ENCODE assay signal across 12 mouse cellular contexts in the genomic region with DNA sequence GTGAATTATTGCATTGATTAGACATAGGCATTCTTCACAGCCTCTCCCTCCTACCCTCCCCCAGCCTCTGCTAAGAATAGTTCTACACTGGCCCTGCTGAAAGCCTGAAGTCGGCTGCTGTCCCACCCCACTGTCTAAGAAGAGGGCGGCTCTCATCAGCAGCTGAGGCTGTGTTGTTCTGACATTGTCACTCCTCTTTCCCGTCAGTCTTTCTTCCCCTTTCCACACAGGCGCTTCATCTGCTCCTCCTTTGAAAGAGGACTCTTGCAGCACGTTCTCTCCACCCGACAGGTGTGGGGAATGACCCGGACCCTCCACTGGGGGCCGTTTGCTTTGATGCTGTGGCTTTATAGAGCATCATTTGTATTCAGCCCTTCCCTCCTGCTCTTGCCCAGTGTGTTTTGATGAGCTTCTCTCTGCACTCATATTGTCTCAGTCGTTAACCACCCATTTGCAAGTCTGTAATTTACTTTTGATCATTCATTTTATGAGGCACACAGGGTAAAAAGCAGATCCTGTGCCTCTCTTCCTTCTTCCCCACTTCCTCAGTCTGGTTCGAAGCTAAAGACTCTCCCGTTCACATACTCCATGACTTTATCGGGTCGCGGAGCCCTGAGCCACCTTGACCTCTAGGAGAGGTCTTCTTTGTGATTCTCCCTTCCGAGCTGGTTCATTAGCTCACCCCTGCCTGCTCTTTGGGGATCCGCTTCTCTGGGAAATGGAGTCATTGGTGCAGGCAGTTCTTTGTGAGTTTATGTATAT.
DNase-seq lines count a peak whose midpoint lies in the region; ATAC-seq lines count a peak whose summit lies in the region.
"Had no signal": no experiment of that assay in that cellular context is flagged by ENCODE, and none has a peak within 500 bp of the region (broad histone marks: within the 10 kb centered on the region; RNA-seq: fewer than 3 reads in every experiment).

No protein-coding gene starts in this region.

- no peaks in the 10 kb centered on the region for H3K9me3 ChIP-seq in heart, embryonic 15.5 days (replicated peaks)
- H3K9me3 ChIP-seq in hindbrain, embryonic 13.5 days: no peaks in the 10 kb centered on the region
- no peaks in the 10 kb centered on the region for H3K9me3 ChIP-seq in neural tube, embryonic 12.5 days

- no peak for DNase-seq in heart, adult 8-10 months (ENCODE audit: low spot score)
- DNase-seq in embryo, embryonic 9.5 days (ENCODE audit: extremely low spot score): peak; percentile 31
- no peak for DNase-seq in left cerebral cortex, adult 8-10 months (ENCODE audit: low spot score in 2 of 2)
- DNase-seq in lung, postnatal 36 days: no peak
- DNase-seq: lung, embryonic 14.5 days; thymus, postnatal 36 days had no signal

- H3K27me3 ChIP-seq in heart, embryonic 15.5 days: no peaks in the 10 kb centered on the region
- H3K27me3 ChIP-seq in hindbrain, embryonic 13.5 days: no peaks in the 10 kb centered on the region
- H3K27me3 ChIP-seq in neural tube, embryonic 12.5 days (replicated peaks): no peaks in the 10 kb centered on the region

- no peak overlapping the region for H3K27ac ChIP-seq in heart, embryonic 15.5 days
- peak overlapping the region; percentile 56 for H3K27ac ChIP-seq in hindbrain, embryonic 13.5 days
- H3K27ac ChIP-seq in neural tube, embryonic 12.5 days: no peak overlapping the region

- ATAC-seq in heart, embryonic 15.5 days (replicated peaks; ENCODE audit: insufficient number of reproducible peaks, insufficient read depth, low FRiP score, low read depth): no peak; the same call in 1 of the 2 replicates
- ATAC-seq in hindbrain, embryonic 13.5 days (ENCODE audit: low FRiP score): peak; percentile 83
- peak; percentile 90 for ATAC-seq in neural tube, embryonic 12.5 days (ENCODE audit: low FRiP score, low read depth)
- ATAC-seq in megakaryocyte-erythroid progenitor cell, adult 5-6 weeks (replicated peaks; ENCODE audit: low FRiP score, low TSS enrichment, poor library complexity, severe bottlenecking): no peak
- ATAC-seq: intestine, embryonic 16.5 days had no signal

- no peak overlapping the region for H3K9ac ChIP-seq in heart, embryonic 15.5 days
- 0 out of 2 replicates have a peak overlapping the region, but pooled peaks have one; percentile 1 for H3K9ac ChIP-seq in hindbrain, embryonic 13.5 days
- no peak overlapping the region for H3K9ac ChIP-seq in neural tube, embryonic 12.5 days
- H3K9ac ChIP-seq: lung, embryonic 14.5 days had no signal

- H3K36me3 ChIP-seq in heart, embryonic 15.5 days: no peaks in the 10 kb centered on the region
- no peaks in the 10 kb centered on the region for H3K36me3 ChIP-seq in hindbrain, embryonic 13.5 days
- H3K36me3 ChIP-seq in neural tube, embryonic 12.5 days: no peaks in the 10 kb centered on the region

- peaks cover 3% of the 10 kb centered on the region for H3K4me1 ChIP-seq in heart, embryonic 15.5 days (replicated peaks)
- peaks cover 23% of the 10 kb centered on the region for H3K4me1 ChIP-seq in hindbrain, embryonic 13.5 days (replicated peaks)
- H3K4me1 ChIP-seq in neural tube, embryonic 12.5 days: peaks cover 24% of the 10 kb centered on the region

- 33% methylated on average over 16 of the region's 16 CpGs for WGBS in heart, embryonic 15.5 days
- WGBS in hindbrain, embryonic 13.5 days: 9% methylated on average over 16 of the region's 16 CpGs
- 6% methylated on average over 16 of the region's 16 CpGs for WGBS in neural tube, embryonic 12.5 days

- H3K4me3 ChIP-seq in heart, embryonic 15.5 days: no peak overlapping the region
- H3K4me3 ChIP-seq in hindbrain, embryonic 13.5 days: no peak overlapping the region
- H3K4me3 ChIP-seq in neural tube, embryonic 12.5 days: no peak overlapping the region
- H3K4me3 ChIP-seq: myocyte had no signal

- H3K4me2 ChIP-seq in heart, embryonic 15.5 days: peak overlapping the region; percentile 39; the same call in 1 of the 2 replicates
- H3K4me2 ChIP-seq in hindbrain, embryonic 13.5 days: peak overlapping the region; percentile 32
- peak overlapping the region; percentile 46 for H3K4me2 ChIP-seq in neural tube, embryonic 12.5 days (replicated peaks)
- H3K4me2 ChIP-seq: lung, embryonic 14.5 days had no signal

Comparison
In these comparisons a context has a peak if more than half of its experiments do, and no peak if none do; other contexts are left out.
1. ATAC-seq: peak in hindbrain, embryonic 13.5 days (single experiment) and neural tube, embryonic 12.5 days (single experiment); none in heart, embryonic 15.5 days (single experiment) and megakaryocyte-erythroid progenitor cell, adult 5-6 weeks (single experiment).
2. Peak in every context shown above with its lines, with median percentiles within 50 percentile points of each other: H3K4me2 ChIP-seq.